Mouse (Mus musculus): Measurements from ENCODE around the gene Apbb2.
A peak's percentile ranks its signal among the peaks of the same experiment; 100 is the strongest.
"Not testable (repeated sequence)": the region's sequence is repeated elsewhere in the genome, so short reads cannot be mapped to it uniquely, and the experiment has no call there.

Apbb2 gene

GRCm38 (mm10) chr5:66298856-66299255 lies 319.7 kb downstream of the Apbb2 start:
- DNase-seq (ENCODE audit: low spot score in 2 of 2) = no peak

- no peak for DNase-seq (ENCODE audit: low spot score in 2 of 2)
Measured at GRCm38 (mm10) chr5:66296116-66296515, 322.5 kb downstream of the Apbb2 start.

- DNase-seq (ENCODE audit: low spot score in 2 of 2) = no peak
Measured at GRCm38 (mm10) chr5:66294952-66295351, 323.6 kb downstream of the Apbb2 start.

GRCm38 (mm10) chr5:66294106-66294625 lies 324.4 kb downstream of the Apbb2 start:
- DNase-seq (ENCODE audit: low spot score in 2 of 2) = no peak

GRCm38 (mm10) chr5:66280742-66281141 lies 337.8 kb downstream of the Apbb2 start:
- DNase-seq (ENCODE audit: low spot score in 2 of 2) = no peak

- DNase-seq (ENCODE audit: low spot score in 2 of 2) = no peak
Measured at GRCm38 (mm10) chr5:66279650-66280049, 338.9 kb downstream of the Apbb2 start.

- no peak for DNase-seq (ENCODE audit: low spot score in 2 of 2)
Measured at GRCm38 (mm10) chr5:66274417-66274816, 344.2 kb downstream of the Apbb2 start.

GRCm38 (mm10) chr5:66271141-66271540 lies 347.4 kb downstream of the Apbb2 start:
- DNase-seq (ENCODE audit: low spot score in 2 of 2) = no peak

GRCm38 (mm10) chr5:66269616-66270015 lies 349.0 kb downstream of the Apbb2 start:
- DNase-seq (ENCODE audit: low spot score in 2 of 2) = no peak

- no peak for DNase-seq (ENCODE audit: low spot score in 2 of 2)
Measured at GRCm38 (mm10) chr5:66263398-66263797, 355.2 kb downstream of the Apbb2 start.

- no peak for DNase-seq (ENCODE audit: low spot score in 2 of 2)
Measured at GRCm38 (mm10) chr5:66262475-66262874, 356.1 kb downstream of the Apbb2 start.

GRCm38 (mm10) chr5:66259756-66260448 lies 358.7 kb downstream of the Apbb2 start, which contains the start of gene Nsun7:
TSS of gene Nsun7 (plus strand) at chr5:66259897.
- peak in 1 of 2 experiments; percentile 9 for DNase-seq (ENCODE audit: low spot score in 2 of 2)

GRCm38 (mm10) chr5:66259431-66259755 lies 359.2 kb downstream of the Apbb2 start:
- DNase-seq (ENCODE audit: low spot score in 2 of 2) = not testable (repeated sequence)

- DNase-seq (ENCODE audit: low spot score in 2 of 2) = no peak
Measured at GRCm38 (mm10) chr5:66259000-66259399, 359.6 kb downstream of the Apbb2 start.

- no peak for DNase-seq (ENCODE audit: low spot score in 2 of 2)
Measured at GRCm38 (mm10) chr5:66255044-66255443, 363.5 kb downstream of the Apbb2 start.

- DNase-seq (ENCODE audit: low spot score in 2 of 2) = no peak
Measured at GRCm38 (mm10) chr5:66253219-66253618, 365.4 kb downstream of the Apbb2 start.
